Mouse (Mus musculus): ENCODE measurements around the gene Tcp11.
A peak's percentile ranks its signal among the peaks of the same experiment; 100 is the strongest.

Gene Tcp11

GRCm38 (mm10) chr17:28034986-28035385 lies 45.5 kb downstream of the Tcp11 start:
- DNase-seq, result no peak

DNA sequence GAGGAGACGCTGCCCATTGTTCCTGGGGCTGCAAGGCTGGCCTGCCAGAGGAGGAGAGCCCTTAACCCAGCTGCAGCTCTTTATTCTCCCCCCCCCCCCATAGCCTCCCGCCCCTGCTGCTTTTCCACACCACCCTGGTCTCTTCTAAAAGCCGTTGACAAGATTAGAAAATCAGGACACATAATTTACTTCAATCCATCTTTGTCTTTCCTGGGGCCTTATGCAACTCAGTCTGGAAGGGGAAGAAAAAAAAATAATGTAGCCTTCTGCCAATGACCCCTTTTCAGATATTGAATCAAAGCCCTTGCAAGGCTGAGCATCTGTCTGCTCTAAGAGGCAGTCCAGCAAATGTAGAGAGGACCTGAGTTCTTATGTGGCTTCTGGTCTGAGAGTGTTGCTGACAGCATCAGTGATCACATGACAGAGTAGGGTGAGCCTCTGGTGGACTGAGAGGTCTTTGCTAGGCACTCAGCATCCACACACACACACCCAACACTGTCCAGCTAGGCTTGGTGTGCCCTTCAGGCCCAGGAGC lies 47.3 kb downstream of the Tcp11 start:
- DNase-seq, result no peak

GRCm38 (mm10) chr17:28032219-28032618 lies 48.2 kb downstream of the Tcp11 start:
- peak; percentile 34 for DNase-seq

DNA sequence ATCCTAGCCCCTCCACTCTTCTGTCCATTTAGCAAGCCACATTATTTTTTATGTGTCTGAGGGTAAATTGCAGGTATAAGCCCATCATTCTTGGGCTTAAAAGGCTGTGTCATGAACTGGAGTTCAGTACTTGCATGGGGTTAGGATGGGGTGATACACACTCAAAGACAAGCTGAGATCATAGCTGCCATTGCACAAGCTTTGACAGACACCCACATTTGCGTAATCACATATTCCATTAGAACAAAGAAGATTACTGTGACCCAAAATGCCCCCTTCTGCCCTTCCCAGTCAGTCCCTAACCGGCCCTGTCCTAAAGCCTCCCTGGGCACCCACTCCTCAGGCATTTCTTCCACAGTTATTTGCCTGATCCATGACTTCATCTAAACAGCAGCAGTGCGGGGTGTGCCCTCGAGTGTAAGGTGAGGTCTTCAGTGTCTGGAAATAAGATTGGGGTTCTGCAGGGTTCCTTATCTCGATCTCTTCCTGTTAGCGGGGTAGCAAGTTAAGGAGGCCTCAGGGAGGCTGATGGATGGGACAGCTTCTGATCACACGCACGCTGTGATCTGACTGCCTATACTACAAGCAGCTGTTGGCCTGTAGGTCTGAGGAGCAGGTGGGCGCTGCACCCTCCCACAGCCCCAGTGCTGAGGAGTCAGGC lies 49.0 kb downstream of the Tcp11 start:
- no peak for DNase-seq

DNA sequence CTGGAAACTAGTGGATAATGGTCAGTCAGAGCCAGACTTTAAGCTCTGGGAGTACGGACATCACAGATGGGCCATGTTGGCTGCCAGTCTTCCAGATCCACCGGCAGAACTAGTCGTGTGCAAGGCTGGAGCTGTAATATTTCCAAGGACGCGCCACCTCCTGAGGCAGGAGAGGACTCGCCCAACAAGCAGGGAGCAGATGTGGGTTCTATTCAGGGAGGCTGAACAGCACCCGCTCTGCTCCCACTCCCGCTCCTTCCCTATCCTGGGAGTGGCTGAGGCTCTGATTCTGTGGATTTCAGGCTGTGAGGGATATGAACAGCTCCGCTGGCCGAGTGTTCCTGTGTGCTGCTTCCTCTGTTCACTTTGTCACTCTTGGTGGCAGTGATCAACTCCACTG lies 50.0 kb downstream of the Tcp11 start:
- DNase-seq, result no peak

DNA sequence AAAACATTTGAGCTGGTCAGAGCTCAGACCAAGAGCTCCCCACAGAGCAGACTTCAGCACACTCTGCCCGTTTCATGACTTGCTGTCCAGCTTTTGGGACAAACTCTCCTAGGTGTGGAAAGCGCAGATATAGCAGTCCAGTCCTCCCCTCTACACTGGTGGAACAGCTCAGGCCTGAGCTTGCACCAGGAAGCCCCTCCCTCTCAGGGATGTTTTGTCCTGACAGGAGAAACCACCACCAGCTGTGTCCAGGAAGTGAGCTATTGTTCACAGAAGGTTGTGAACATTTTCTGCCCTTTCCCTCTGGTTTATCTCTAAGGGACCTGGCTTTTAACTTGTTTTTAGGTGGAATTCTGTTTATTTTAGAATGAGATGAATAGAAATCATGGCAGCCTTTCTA lies 51.1 kb downstream of the Tcp11 start:
- DNase-seq, result peak; percentile 49

- peak; percentile 25 for DNase-seq
Observed at GRCm38 (mm10) chr17:28028236-28028635, 52.2 kb downstream of the Tcp11 start.

GRCm38 (mm10) chr17:28027197-28027596 lies 53.2 kb downstream of the Tcp11 start:
- no peak for DNase-seq

GRCm38 (mm10) chr17:28026111-28026872 lies 54.1 kb downstream of the Tcp11 start:
- peak; percentile 80 for DNase-seq

DNA sequence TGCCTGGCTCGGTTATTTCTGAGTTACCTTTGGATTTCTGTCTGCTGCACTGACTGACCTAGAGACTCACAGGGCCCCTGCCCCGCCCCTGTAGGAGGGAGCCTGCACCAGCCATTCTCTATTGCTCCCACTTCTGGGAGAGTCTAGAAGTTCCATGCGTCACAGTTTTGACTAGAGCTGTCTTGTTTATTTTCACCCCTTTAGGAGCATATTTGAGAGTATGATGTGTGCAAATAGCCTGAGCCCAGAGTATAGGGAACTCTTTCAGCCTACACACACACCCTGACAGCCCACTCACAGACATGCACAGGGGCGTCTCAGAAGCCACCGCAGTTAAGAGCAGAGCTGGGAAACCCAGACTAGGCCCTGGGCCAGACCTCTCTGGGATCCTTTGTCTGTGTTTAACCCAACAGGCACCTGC lies 54.9 kb downstream of the Tcp11 start:
- peak; percentile 65 for DNase-seq

DNA sequence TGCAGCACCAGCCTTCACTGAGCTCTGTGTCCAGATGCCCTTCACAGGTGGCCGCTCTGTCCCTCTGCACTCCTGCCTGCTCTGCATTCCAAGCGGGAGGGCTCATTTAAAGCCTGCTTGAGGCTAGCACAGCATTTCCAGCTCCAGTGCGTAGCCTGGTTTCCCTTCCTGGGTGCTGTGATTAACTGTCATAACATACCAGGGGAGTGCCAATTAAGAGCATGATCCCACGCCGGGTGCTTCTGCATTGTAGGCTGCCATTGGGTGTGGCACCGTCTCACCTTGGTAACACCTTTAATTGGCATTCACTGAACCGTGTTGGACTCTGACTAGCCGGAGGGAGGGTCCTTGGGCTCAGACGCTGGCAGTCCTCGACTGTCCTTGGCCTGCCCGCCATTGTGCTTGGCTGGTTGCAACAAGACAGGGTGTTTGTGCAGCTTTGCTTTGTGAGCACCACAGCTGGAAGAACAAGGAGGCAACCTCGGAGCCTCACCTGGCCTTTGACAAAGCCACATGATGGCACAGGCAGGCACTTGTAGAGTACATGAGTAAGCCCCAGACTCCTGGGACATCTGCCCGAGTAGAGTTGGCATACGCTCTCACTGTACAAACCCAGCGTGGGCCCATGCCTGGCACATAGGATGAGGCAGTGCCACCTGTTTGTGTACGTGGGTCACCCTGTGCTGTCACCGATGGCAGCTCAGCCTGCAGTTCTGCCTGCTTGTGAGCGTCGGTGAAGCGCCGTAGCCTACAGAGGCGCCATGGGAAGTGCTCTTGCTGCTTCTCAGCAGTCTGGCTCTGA lies 57.4 kb downstream of the Tcp11 start:
- peak; percentile 77 for DNase-seq

DNA sequence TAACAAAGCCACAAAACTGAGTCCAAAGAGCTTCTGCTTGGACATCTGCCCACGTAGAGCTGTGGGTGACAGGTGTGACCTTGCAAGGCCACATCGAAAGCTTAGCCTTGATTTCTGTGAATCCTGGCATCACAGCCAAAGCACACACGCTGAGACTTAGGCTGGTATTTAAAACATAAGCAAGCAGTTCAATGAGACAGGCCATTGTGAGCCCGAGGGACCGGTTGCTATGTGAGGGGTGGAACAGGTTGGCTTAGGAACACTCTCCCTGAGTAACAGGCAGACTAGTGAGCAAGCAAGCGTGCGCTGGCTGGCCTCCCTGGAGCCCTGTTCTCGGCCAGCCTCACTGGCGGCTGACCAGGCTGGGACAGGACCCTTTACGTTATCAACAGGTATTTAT lies 58.5 kb downstream of the Tcp11 start:
- DNase-seq, result peak; percentile 58

DNA sequence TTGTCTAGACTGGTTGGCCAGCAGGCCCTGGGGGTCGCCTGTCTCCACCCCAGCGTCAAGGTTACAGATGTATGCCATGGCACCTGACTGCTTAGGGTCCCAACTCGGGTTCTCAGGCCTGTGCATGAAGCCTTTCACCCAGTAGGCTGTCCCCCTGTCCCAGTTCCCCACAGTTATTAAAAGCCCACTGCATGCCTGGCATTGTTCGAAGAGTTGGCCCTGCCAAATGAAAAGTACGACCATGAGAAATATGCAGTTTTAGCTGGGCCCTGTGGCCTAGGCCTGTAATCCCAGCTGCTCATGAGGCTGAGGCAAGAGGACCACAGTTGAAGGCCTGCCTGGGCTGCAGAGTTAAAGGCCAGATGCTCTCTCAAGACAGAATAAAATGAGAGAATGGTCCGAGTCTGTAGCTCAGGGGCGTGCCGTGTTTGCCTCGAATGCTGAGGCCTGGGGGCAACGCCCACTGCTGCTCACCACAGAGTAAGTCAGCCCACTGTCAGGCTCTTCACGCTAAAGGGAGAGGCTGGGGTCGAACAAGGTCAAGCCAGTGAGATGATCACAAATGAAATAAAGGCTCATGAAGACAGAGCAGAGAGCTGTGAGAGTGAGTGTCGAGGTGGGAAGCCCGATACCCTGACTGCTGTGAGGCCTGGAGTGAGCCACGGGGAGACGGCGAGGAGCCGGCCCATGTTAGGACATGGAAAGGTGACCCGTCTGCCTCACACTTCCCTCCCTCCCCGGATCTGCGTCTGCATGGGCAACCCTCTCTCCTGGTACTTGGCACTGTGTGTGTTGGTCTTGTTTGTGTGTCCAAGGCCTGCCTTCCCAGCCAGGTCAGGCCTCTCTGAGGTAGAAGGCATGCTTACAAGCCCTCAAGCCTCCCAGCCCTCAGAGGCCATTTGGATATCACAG lies 60.4 kb downstream of the Tcp11 start:
- DNase-seq, result no peak

- peak; percentile 33 for DNase-seq
Observed at GRCm38 (mm10) chr17:28018776-28019175, 61.7 kb downstream of the Tcp11 start.

DNA sequence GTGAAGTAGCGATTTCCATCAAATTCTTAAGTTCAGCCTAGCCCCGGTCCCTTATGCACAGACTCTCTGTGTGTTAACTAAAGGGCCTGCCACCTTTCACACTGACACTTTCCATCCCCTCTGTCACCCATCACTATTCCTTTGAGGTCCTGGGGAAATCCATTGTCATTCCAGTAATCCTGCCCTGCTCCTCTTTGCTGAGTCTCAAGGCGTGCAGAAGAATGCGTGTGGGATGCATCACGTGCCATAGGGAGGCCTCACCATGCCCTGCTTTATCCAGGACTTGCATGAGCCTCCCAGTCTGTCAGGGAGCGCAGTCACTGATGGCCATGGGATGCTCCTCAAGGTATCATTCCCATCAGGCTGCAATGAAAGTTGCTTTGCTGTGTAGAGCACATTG lies 62.1 kb downstream of the Tcp11 start:
- DNase-seq, result no peak
